Mouse (Mus musculus) intestine, postnatal 0 days (tissue): ENCODE measurements around the gene Mars2. TPM values are rescaled to one million over a fixed set of nuclear protein-coding genes. Genes with fewer than 3 reads are reported as not detected.

Experiments used
- ATAC-seq: fragments of 200-750 bp; cut with Nextera tagmentation; 2 replicates; pipeline ENCODE4 v1.8.0; 2017; ENCODE audit warnings: mild to moderate bottlenecking, moderate TSS enrichment, moderate library complexity
- H3K27ac ChIP-seq: fragments of 300-500 bp; sonication (generic); 2 replicates; pipeline ENCODE4 v1.5.1; 2014; ENCODE audit warnings: mild to moderate bottlenecking, low read depth, low read length, moderate library complexity
- H3K27me3 ChIP-seq: fragments of 300-500 bp; sonication (generic); replicated peaks from 2 replicates; pipeline ENCODE4 v1.6.1; 2014; ENCODE audit warnings: low read length, mixed read lengths; ENCODE audit not compliant: control insufficient read depth, insufficient read depth
- H3K36me3 ChIP-seq: fragments of 300-500 bp; sonication (generic); 2 replicates; pipeline ENCODE4 v1.6.1; 2014; ENCODE audit warnings: mild to moderate bottlenecking, moderate library complexity; ENCODE audit not compliant: control insufficient read depth, insufficient read depth
- H3K4me1 ChIP-seq: fragments of 300-500 bp; sonication (generic); replicated peaks from 2 replicates; pipeline ENCODE4 v1.6.1; 2014; ENCODE audit warnings: antibody characterized with exemption, low read length, mixed read lengths; ENCODE audit not compliant: control insufficient read depth, insufficient read depth
- H3K4me2 ChIP-seq: fragments of 300-500 bp; sonication (generic); replicated peaks from 2 replicates; pipeline ENCODE4 v1.6.1; 2014; ENCODE audit warnings: low read depth, mild to moderate bottlenecking, moderate library complexity
- H3K4me3 ChIP-seq: fragments of 300-500 bp; sonication (generic); 2 replicates; pipeline ENCODE4 v1.5.1; 2014; ENCODE audit warnings: low read depth, low read length
- H3K9ac ChIP-seq: fragments of 300-500 bp; sonication (generic); 2 replicates; pipeline ENCODE4 v1.6.1; 2014; ENCODE audit warnings: mild to moderate bottlenecking, low read depth, low read length
- H3K9me3 ChIP-seq: fragments of 300-500 bp; sonication (generic); 2 replicates; pipeline ENCODE4 v1.6.1; 2016; ENCODE audit warnings: mixed run types; ENCODE audit not compliant: control insufficient read depth
- CTCF ChIP-seq: sonication (generic); IDR thresholded peaks from 2 replicates; pipeline ENCODE4 v1.5.1; 2016; ENCODE audit warnings: low read depth, mild to moderate bottlenecking, control low read depth, antibody characterized with exemption, moderate library complexity
- WGBS: fragments of 180-500 bp; shearing (Covaris S2); extraction: QIAGEN DNeasy Blood & Tissue Kit; methylation state at CpG from one replicate; pipeline ENCODE4 v1.1.7; 2014; 5-methylcytosine and 5-hydroxymethylcytosine counted together
- polyA plus RNA-seq: library from polyadenylated mRNA; unstranded; fragments of >200 nt; fragmentation: Nextera tagmentation; extraction: Ambion mirVana; gene quantifications from 2 replicates; pipeline ENCODE4 v1.2.1, GENCODE M21; 2015

Gene Mars2
- polyA plus RNA-seq, 1 experiment from 2014 or later: 1.7 TPM

DNA sequence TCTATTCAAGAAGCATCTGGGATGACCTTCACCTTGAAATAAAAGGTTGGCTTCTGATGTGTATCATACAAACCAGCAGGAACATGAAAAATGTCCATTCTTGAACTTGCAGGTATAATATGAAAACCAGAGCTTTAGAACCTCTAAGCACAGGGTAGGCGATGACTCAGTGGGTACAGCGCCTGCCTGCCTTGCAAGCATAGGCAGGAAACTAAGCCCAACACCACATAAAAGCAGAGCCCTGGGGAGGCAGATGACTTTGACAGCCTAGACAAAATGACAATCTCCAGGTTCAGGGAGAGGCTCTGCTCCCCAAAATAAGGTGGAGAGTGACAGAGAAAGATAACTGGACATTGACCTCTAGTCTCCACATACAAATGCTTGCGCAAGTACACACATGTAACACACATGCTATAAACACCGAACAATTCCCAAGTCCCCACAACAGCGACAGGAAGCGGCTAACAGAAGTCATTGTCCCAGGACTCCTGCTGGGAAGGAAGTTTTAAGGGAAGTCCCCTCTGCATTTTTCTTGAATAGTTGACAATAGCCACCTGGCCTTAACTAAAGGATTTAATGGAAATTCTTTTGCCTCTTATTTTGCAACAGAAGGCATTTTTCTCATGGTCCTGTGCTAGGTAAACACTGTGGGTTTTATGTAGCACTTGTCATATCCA, 40.5 kb upstream of the Mars2 start:
- Histone ChIP-seq H3K4me1 (no peaks in the 10 kb centered on the region; the same call in 1 of the 2 replicates), H3K4me2 (no peak overlapping the region), H3K36me3 (no peaks in the 10 kb centered on the region), H3K4me3 (no peak overlapping the region), H3K27me3 (no peaks in the 10 kb centered on the region), H3K27ac (no peak overlapping the region), H3K9ac (no peak overlapping the region), H3K9me3 (no peaks in the 10 kb centered on the region)
- WGBS: 59% methylated on average over 6 of the region's 6 CpGs
- no peak for ATAC-seq
- no peak for TF ChIP-seq CTCF

DNA sequence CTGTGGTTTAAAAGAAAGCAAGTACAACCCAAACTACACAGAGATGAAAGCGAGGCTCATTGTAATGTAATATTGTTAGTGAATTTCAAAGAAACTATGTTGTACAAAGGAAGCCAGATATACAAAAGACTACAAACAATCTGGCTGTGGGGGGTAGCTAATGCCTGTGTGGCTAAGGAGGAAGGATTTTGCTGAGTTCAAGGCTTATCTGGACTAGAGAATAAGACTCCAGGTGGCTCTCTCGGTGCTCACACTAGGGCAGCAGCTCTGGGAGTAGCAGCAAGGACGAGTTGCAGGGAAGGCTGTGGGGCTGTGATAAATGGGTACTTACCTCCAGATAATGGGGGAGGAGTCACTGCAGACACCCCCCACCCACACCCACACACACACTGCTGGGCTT, 38.3 kb upstream of the Mars2 start:
- WGBS: 58% methylated on average over 3 of the region's 3 CpGs
- Histone ChIP-seq H3K4me3 (no peak overlapping the region), H3K9ac (no peak overlapping the region), H3K27me3 (no peaks in the 10 kb centered on the region), H3K27ac (no peak overlapping the region), H3K4me1 (no peaks in the 10 kb centered on the region), H3K36me3 (no peaks in the 10 kb centered on the region), H3K9me3 (no peaks in the 10 kb centered on the region), H3K4me2 (no peak overlapping the region)
- no peak for TF ChIP-seq CTCF
- no peak for ATAC-seq

DNA sequence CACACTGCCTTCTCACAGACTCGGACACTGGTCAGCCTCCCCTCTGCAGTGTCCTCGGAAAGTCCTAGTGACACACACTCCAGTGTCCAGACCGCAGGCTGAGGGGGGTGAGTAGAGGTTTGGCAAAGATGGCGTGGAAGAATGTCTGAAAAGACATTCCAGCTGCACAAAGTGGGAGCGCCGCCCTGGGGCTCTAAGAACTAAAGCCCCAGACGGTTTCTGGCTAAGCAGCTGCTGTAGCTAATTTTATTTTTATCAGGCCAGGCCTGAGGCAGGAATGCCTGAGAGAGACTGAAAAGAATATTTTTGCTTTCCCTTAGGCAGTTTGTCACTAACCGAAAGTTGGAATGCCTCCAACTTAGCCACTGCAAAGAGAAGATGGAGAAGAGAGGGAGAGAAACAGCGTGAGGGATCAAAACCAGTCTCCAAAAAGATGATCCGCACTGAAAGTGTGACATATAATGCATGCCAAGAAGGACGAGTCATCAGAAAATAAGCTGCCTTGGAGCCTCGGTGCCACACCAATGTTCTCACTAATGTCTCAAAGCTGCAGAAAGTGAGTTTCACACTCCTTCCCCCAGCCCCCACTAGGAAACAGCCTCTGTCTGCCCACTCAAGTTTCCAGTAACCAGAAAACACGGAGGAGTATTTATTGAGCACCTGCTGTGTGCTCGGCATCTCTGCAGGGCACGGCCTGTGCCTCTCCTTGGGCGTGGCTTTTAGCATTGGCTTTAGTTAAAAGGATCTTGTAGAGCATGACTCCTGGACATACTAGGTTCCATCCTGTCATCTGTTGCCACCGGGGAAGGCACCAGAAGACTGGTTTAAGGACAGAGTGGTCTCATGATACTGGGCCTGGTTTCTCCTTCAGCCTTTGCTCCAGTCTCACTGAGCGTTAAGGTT, 34.9 kb upstream of the Mars2 start:
- peak; percentile 11; the same call in 1 of the 2 replicates for TF ChIP-seq CTCF
- Histone ChIP-seq H3K27ac (no peak overlapping the region), H3K27me3 (no peaks in the 10 kb centered on the region), H3K9ac (no peak overlapping the region), H3K4me2 (no peak overlapping the region), H3K36me3 (no peaks in the 10 kb centered on the region), H3K4me1 (no peaks in the 10 kb centered on the region), H3K4me3 (no peak overlapping the region), H3K9me3 (no peaks in the 10 kb centered on the region)
- ATAC-seq: no peak
- 70% methylated on average over 18 of the region's 18 CpGs for WGBS

DNA sequence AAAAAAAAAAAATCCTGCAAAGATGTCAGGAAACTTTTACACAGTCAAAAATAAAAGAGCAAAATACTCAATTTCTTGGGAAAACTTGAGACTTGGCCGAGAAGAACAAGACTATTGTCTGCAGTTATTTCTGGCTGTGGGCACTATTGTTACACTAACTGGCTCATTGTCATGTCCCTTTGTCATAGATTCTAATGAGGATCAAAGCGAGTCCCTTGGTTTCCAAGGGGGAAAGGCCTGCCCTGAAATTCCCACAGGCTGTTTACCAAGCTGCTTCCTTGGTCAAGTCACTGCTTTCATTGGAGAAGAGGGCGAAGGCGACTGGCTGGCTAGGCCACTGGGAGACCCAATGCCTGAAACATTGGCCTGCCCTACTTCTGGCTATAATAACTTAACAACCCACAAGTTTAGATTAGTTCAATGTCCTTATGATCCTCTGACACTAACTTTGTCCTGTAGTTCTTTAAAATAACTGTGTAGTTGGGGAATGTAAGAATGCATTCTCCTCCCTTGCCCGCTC, 31.1 kb upstream of the Mars2 start:
- Histone ChIP-seq H3K27me3 (no peaks in the 10 kb centered on the region), H3K9me3 (no peaks in the 10 kb centered on the region), H3K4me1 (no peaks in the 10 kb centered on the region), H3K4me3 (no peak overlapping the region), H3K36me3 (no peaks in the 10 kb centered on the region), H3K27ac (no peak overlapping the region), H3K4me2 (no peak overlapping the region), H3K9ac (no peak overlapping the region)
- no peak for ATAC-seq
- no peak for TF ChIP-seq CTCF
- 76% methylated on average over 5 of the region's 5 CpGs for WGBS

DNA sequence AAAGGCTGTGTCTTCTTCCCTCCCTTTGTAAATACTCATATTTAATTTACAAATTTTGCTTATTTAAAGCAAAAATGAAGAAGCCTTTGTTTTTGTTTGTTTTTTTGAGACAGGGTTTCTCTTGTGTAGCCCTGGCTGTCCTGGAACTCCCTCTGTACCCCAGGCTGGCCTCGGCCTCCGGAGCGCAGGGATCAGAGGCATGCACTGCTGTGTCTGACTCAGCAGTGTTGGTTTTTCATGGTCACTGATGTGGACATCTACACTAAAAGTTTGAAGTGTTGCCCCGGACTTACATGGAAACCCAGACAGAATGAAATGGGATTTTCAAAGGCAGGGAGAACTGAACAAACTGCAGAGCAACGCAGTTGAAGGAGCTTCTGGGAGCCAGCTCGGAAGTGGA, 29.4 kb upstream of the Mars2 start:
- Histone ChIP-seq H3K4me3 (no peak overlapping the region), H3K9me3 (no peaks in the 10 kb centered on the region), H3K27ac (no peak overlapping the region), H3K27me3 (no peaks in the 10 kb centered on the region), H3K4me1 (no peaks in the 10 kb centered on the region; the same call in 1 of the 2 replicates), H3K4me2 (no peak overlapping the region), H3K36me3 (no peaks in the 10 kb centered on the region), H3K9ac (no peak overlapping the region)
- WGBS: 91% methylated on average over 6 of the region's 6 CpGs
- no peak for TF ChIP-seq CTCF
- no peak for ATAC-seq

DNA sequence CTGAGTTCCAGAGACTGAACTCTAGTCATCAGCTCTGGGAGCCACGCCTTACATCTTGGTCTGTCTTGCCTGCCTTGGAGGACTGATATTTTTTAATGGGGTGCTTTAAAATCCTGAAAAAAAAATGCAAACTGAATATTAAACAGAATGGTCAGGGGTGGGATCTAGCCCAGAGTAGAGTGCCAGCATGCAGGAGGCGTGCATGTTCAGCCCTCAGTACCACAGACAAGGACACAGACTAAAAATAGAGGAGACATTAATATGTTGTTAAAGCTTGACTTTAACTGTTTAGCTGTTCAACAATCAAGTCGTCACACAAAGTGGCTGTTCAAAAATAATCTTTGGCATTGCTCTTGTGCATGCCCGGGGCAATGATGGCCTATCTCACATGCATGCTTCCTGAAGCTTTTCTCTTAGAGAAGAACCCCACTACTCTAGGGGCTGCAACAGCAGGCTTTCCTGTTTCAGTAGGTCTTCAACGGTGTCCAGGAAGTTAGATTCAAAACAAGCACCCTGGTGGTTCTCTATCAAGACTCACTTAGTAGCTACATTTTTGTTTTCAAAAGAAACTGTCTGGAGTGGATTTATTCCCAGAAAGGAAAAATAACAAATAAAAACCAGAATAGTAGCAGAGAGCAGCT, 28.4 kb upstream of the Mars2 start:
- no peak overlapping the region for H3K4me3 ChIP-seq
- ATAC-seq: no peak
- H3K9ac ChIP-seq: no peak overlapping the region
- H3K27ac ChIP-seq: no peak overlapping the region
- no peak overlapping the region for H3K4me2 ChIP-seq
- no peak for TF ChIP-seq CTCF
- WGBS: 74% methylated on average over 5 of the region's 5 CpGs
- no peaks in the 10 kb centered on the region for H3K36me3 ChIP-seq
- no peaks in the 10 kb centered on the region; the same call in 1 of the 2 replicates for H3K4me1 ChIP-seq
- no peaks in the 10 kb centered on the region for H3K27me3 ChIP-seq
- H3K9me3 ChIP-seq: no peaks in the 10 kb centered on the region
